Comparison of ENCODE assay signal across 14 mouse cellular contexts in the genomic region with DNA sequence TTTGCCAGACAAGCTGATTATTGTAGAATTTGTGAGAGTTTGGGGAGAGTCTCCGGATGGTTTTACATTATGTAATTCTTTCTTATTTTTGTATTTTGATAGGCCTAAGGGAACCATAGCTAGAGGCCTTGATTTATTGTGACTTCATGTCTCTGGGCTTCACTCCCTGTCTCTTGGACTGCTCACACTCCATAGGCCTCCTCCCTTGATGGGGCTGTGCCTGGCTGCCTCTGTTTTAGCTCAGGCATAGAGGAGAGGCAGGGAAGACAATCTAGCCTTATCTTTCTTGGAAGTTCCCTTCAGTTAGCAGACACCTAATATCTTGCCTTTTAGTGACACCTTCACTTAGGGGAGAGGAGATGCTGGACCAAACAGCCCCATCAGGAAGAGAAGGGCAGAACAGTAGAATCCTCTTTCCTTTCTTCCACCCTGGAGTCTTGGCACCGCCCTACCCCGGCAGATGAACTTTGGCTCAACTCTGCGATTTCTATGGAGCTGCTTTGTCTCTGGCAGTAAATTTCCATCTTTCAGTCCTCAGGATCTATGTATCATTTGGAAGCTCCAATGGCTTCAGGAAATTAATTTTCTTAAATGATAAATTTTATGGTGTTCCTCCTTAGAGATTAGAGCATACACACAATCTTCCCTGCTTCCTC. TPM values are rescaled to one million over a fixed set of nuclear protein-coding genes. Genes with fewer than 3 reads are reported as not detected.
DNase-seq lines count a peak whose midpoint lies in the region; ATAC-seq and TF ChIP-seq lines count a peak whose summit lies in the region.
"Had no signal": no experiment of that assay in that cellular context is flagged by ENCODE, and none has a peak within 500 bp of the region (broad histone marks: within the 10 kb centered on the region; RNA-seq: fewer than 3 reads in every experiment).

No protein-coding gene starts in this region.

- no peak for TF ChIP-seq POLR2A in limb, embryonic 14.5 days (IDR thresholded peaks at IDR 0.05; ENCODE audit: borderline replicate concordance, extremely low read depth, insufficient read depth, insufficient read length)

- H3K4me2 ChIP-seq in limb, embryonic 14.5 days (replicated peaks; ENCODE audit: low read depth, low read length, severe bottlenecking): no peak overlapping the region
- H3K4me2 ChIP-seq in forebrain, embryonic 13.5 days: no peak overlapping the region
- H3K4me2 ChIP-seq: hindbrain, embryonic 12.5 days had no signal

- no peaks in the 10 kb centered on the region for H3K36me3 ChIP-seq in limb, embryonic 14.5 days (ENCODE audit: control insufficient read depth, insufficient read depth, low read length)
- H3K36me3 ChIP-seq in forebrain, embryonic 13.5 days (ENCODE audit: poor library complexity, severe bottlenecking): no peaks in the 10 kb centered on the region
- H3K36me3 ChIP-seq: hindbrain, embryonic 12.5 days had no signal

- H3K4me1 ChIP-seq in limb, embryonic 14.5 days (ENCODE audit: control insufficient read depth, insufficient read depth, low read length): peaks cover 6% of the 10 kb centered on the region
- no peaks in the 10 kb centered on the region for H3K4me1 ChIP-seq in forebrain, embryonic 13.5 days
- H3K4me1 ChIP-seq: hindbrain, embryonic 12.5 days had no signal

- no peak overlapping the region for H3K9ac ChIP-seq in limb, embryonic 14.5 days (ENCODE audit: low read depth, low read length, severe bottlenecking)
- no peak overlapping the region for H3K9ac ChIP-seq in forebrain, embryonic 13.5 days
- H3K9ac ChIP-seq: hindbrain, embryonic 12.5 days had no signal

- no peaks in the 10 kb centered on the region for H3K9me3 ChIP-seq in limb, embryonic 14.5 days (ENCODE audit: control insufficient read depth, low read length)
- H3K9me3 ChIP-seq in forebrain, embryonic 13.5 days (replicated peaks): no peaks in the 10 kb centered on the region
- H3K9me3 ChIP-seq: hindbrain, embryonic 12.5 days had no signal

- intact Hi-C loops in heart, postnatal 25 days (cut with DNase I): no loop called here
- intact Hi-C loops in left cerebral cortex, postnatal 25 days (cut with DNase I): no loop called here

- 0 out of 2 replicates have a peak, but pooled peaks cover 6% of the 10 kb centered on the region for H3K27me3 ChIP-seq in limb, embryonic 14.5 days (ENCODE audit: control insufficient read depth, insufficient read depth, low read length)
- no peaks in the 10 kb centered on the region for H3K27me3 ChIP-seq in forebrain, embryonic 13.5 days
- H3K27me3 ChIP-seq: hindbrain, embryonic 12.5 days had no signal

- H3K4me3 ChIP-seq in limb, embryonic 14.5 days (replicated peaks; ENCODE audit: low read length): no peak overlapping the region
- H3K4me3 ChIP-seq in forebrain, embryonic 13.5 days: no peak overlapping the region
- H3K4me3 ChIP-seq: erythroblast, embryonic 14.5 days; hindbrain, embryonic 12.5 days had no signal

- DNase-seq in adrenal gland, adult 2 months: peak; percentile 40
- no peak for DNase-seq in adrenal gland, postnatal 10 days
- peak; percentile 8 for DNase-seq in Muller cell, postnatal 12 days (ENCODE audit: inconsistent ontology term)
- DNase-seq in heart, postnatal 25 days (ENCODE audit: low spot score): peak; percentile 29
- peak; percentile 64 for DNase-seq in limb, embryonic 14.5 days (ENCODE audit: low spot score)
- no peak for DNase-seq in left cerebral cortex, postnatal 25 days (ENCODE audit: low spot score in 2 of 2)
- no peak for DNase-seq in layer of hippocampus, postnatal 14 days (ENCODE audit: low spot score in 2 of 2)
- DNase-seq: cerebellum, adult 8-10 months had no signal

- ATAC-seq in limb, embryonic 14.5 days (ENCODE audit: low FRiP score, low read depth): peak; percentile 90
- no peak for ATAC-seq in forebrain, embryonic 13.5 days

- 53% methylated on average over 4 of the region's 4 CpGs for WGBS in limb, embryonic 14.5 days
- 91% methylated on average over 4 of the region's 4 CpGs for WGBS in forebrain, embryonic 13.5 days

- no peak overlapping the region; the same call in 1 of the 2 replicates for H3K27ac ChIP-seq in limb, embryonic 14.5 days (replicated peaks; ENCODE audit: low read depth, low read length)
- no peak overlapping the region for H3K27ac ChIP-seq in forebrain, embryonic 13.5 days
- H3K27ac ChIP-seq: hindbrain, embryonic 12.5 days; macrophage had no signal

RNA-seq across cellular contexts. Expression of a gene that starts 1.5 kb away (rescaled TPM):
- total RNA-seq in adrenal gland, adult 2 months (2021): not detected
- not detected in 2 replicates for polyA plus RNA-seq in adrenal gland, adult 2 months (2012; rRNA removed)
- not detected for total RNA-seq in adrenal gland, postnatal 10 days (2021)
- not detected for total RNA-seq in heart, postnatal 25 days (2021)
- 1.1 and 1.4 TPM in 2 replicates for polyA plus RNA-seq in limb, embryonic 14.5 days (2012; rRNA removed)
- 0.84 and 0.85 TPM in 2 replicates for polyA plus RNA-seq in limb, embryonic 14.5 days (2014; fragmentation: Nextera tagmentation; extraction: Ambion mirVana)
- not detected in 2 replicates for polyA plus RNA-seq in forebrain, embryonic 13.5 days (2015; fragmentation: Nextera tagmentation; extraction: Ambion mirVana)
- total RNA-seq in left cerebral cortex, postnatal 25 days (2021): not detected
- total RNA-seq in layer of hippocampus, postnatal 14 days (2021): not detected
- polyA plus RNA-seq: erythroblast, embryonic 14.5 days; hindbrain, embryonic 12.5 days; macrophage; neural tube, embryonic 11.5 days; spleen, adult 2 months had no signal

RNA-seq across cellular contexts. Expression of a gene that starts 40.3 kb away (rescaled TPM):
- 10 to 100 TPM; 45.6 to 72.3 TPM for total RNA-seq in adrenal gland, adult 2 months (2021)
- polyA plus RNA-seq in adrenal gland, adult 2 months (2012; rRNA removed): 2.4 and 10.4 TPM in 2 replicates
- total RNA-seq in adrenal gland, postnatal 10 days (2021): 10 to 100 TPM; 24.5 to 45.3 TPM
- total RNA-seq in heart, postnatal 25 days (2021): 10 to 100 TPM; 27.4 to 29.5 TPM
- 1.5 and 2.1 TPM in 2 replicates for polyA plus RNA-seq in limb, embryonic 14.5 days (2012; rRNA removed)
- 1.5 TPM in 2 replicates for polyA plus RNA-seq in limb, embryonic 14.5 days (2014; fragmentation: Nextera tagmentation; extraction: Ambion mirVana)
- 0.09 TPM in 1 of 2 replicates, not detected in the other for polyA plus RNA-seq in forebrain, embryonic 13.5 days (2015; fragmentation: Nextera tagmentation; extraction: Ambion mirVana)
- 1 to 10 TPM; 2.0 to 4.1 TPM for total RNA-seq in left cerebral cortex, postnatal 25 days (2021)
- total RNA-seq in layer of hippocampus, postnatal 14 days (2021): 1 to 10 TPM; 1.2 to 1.7 TPM
- polyA plus RNA-seq: erythroblast, embryonic 14.5 days; hindbrain, embryonic 12.5 days; macrophage; neural tube, embryonic 11.5 days had no signal

RNA-seq across cellular contexts. Expression of a gene that starts 45.5 kb away (rescaled TPM):
- under 1 TPM in 1 of 2 experiments, not detected in 1; 0.75 TPM for total RNA-seq in adrenal gland, adult 2 months (2021)
- polyA plus RNA-seq in adrenal gland, adult 2 months (2012; rRNA removed): not detected in 2 replicates
- 1 to 10 TPM; 1.5 to 1.6 TPM for total RNA-seq in adrenal gland, postnatal 10 days (2021)
- total RNA-seq in heart, postnatal 25 days (2021): not detected
- polyA plus RNA-seq in limb, embryonic 14.5 days (2012; rRNA removed): 0.06 TPM in 1 of 2 replicates, not detected in the other
- polyA plus RNA-seq in limb, embryonic 14.5 days (2014; fragmentation: Nextera tagmentation; extraction: Ambion mirVana): 0.08 TPM in 1 of 2 replicates, not detected in the other
- not detected in 2 replicates for polyA plus RNA-seq in forebrain, embryonic 13.5 days (2015; fragmentation: Nextera tagmentation; extraction: Ambion mirVana)
- total RNA-seq in left cerebral cortex, postnatal 25 days (2021): not detected
- not detected for total RNA-seq in layer of hippocampus, postnatal 14 days (2021)
- polyA plus RNA-seq: erythroblast, embryonic 14.5 days; hindbrain, embryonic 12.5 days; macrophage; neural tube, embryonic 11.5 days had no signal

Comparison
In these comparisons a context has a peak if more than half of its experiments do, and no peak if none do; other contexts are left out.
1. DNase-seq: peak in adrenal gland, adult 2 months (single experiment), Muller cell, postnatal 12 days (single experiment), heart, postnatal 25 days (single experiment) and limb, embryonic 14.5 days (single experiment); none in adrenal gland, postnatal 10 days (single experiment), left cerebral cortex, postnatal 25 days (0 of 2) and layer of hippocampus, postnatal 14 days (0 of 2).
2. RNA of a gene that starts 40.3 kb away (total RNA-seq): 45.6 to 72.3 TPM in adrenal gland, adult 2 months, 24.5 to 45.3 TPM in adrenal gland, postnatal 10 days and 27.4 to 29.5 TPM in heart, postnatal 25 days; 2.0 to 4.1 TPM in left cerebral cortex, postnatal 25 days and 1.2 to 1.7 TPM in layer of hippocampus, postnatal 14 days; every median in the first group is over 4 times any median in the second.